Mouse (Mus musculus): ENCODE data around the gene Vti1a.
A peak's percentile ranks its signal among the peaks of the same experiment; 100 is the strongest.

The Vti1a gene

DNA sequence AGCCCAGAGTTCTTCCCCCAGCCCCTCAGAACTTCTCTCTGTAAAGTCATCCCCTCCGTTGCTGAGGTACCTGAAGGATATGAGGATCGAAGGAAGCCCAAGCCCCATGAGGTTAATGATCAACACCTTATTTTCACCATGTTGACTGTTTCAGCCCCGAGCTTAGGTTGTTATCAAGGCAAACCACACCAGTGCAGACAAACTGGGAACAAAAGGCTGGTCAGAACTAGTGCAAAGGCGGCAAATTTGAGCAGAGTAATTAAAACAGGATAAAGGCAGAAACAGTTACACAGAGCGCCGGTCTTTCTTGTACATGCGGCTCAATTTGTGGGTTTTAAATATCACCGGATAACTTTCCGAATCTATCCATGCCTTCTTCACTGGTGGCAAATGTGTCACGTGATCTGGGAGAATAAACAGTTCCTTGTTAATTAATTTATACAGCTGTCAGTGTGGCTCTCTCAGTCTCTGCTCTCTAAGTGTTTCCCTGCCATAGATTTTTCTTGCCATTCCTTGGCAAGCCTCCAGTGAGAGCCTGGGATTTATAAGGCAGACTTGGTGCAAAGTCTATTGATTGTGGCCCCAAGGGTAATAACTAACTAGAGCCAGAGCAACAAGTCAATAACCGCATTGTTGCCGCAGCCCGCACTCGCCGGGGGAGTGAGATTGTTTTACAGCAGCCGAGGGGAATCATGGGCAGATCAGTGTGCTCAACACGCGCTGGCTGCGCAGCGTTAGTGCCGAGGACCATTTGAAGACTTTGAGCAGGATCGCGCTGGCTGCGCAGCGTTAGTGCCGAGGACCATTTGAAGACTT is 277.0 kb downstream of the Vti1a start:
- no peak for DNase-seq

DNA sequence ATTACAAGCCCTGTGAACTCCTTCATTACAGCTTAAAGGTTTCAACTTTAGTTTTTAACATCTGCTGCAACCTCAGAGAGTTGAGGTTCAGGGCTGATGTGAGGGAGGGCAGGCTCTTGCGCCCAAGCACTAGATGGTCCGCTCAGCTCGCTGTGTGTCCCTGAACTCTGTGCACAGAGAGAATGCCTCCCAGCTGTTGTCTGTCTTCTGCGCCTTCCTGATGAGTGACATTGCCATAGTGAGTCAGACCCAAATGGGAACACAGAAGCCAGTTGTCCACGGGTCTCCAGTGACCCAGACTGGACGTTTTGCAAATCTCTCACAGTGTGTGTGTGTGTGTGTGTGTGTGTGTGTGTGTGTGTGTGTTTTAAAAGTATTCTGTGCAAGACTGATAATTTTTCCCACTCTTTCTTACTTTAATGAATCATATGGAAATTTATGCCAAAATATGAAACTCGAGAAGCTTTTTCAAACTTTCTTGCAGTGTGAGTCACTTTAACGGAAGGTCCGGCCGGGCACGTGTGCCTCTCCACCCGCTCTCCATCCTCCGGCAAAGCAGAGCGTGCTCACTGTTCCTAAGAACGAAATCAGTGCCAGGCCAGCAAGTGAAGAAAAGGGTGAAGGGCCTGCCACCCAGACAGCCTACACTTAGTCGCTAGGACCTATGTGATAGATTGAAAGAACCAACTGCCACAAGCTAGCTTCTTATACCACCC is 277.8 kb downstream of the Vti1a start:
- DNase-seq = peak; percentile 81

DNA sequence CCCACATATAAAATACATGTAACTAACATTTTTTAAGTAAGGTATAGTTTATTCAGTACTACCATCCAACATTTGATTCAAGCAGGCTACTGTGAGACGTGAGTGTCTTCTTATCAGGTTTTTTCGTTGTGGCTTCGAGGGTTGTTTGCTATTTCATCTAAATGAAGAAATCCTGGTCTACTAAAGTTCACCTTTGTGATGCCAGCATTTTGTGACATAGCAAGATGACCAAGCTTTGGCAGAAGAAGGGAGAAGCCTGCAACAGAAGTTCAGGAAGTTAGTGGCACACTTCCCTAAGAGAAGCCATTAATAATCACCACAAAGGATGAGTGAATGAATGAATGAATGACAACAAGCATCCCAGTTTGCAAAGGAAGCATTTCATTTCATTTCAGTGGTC is 278.4 kb downstream of the Vti1a start:
- no peak for DNase-seq

DNA sequence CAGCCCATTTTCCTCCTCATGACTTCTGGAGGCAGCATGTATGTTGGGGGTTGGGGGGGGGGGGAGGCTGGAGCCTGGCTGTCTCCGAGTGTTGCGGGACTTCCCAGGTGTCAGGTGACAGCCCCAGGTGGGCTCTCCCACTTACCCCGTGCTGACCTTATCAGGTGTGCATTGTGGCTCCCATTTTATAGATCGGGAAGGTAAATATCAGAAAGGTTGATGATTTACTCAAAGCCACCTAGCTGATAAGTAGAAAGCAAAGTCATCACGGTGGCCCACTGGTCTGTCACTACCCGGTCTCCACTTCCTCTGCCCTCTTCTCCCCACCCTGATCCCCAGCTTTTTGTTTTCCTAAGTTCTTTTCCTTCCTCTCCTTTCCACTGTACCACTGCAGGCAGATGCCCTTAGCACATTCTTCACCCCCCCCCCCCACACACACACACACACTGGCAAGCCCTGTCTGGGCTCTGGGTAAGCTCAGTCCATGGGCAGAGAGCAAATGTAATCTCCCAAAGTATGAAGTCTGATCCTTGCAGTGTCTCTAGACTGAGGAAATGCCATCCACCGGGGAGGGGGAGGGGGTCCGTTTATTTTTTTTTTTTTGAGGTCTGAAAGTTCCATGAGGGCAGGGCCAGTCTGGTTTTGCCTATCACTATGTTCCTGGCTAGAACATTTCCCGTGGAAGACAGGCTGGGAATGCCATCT is 280.0 kb downstream of the Vti1a start:
- DNase-seq = no peak

DNA sequence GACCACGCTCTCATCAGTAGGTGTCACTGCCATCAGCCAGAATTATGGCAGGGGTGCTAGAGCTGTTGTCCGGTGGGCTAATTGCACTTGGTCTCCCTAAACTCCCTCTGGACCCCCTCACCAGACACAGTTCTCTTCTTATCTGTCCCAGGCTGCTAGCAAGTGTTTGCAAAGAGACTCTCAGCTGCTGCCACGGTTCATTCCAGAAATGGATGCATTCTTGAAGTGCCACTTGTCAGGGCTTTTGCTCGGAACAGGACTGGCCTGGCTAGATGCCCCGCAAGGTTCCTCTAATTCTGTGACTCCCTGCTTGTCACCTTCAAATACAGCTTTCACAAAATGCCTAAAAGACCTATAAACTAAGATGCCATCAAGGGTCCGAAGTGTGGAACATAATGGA is 280.7 kb downstream of the Vti1a start:
- DNase-seq = peak; percentile 29

DNA sequence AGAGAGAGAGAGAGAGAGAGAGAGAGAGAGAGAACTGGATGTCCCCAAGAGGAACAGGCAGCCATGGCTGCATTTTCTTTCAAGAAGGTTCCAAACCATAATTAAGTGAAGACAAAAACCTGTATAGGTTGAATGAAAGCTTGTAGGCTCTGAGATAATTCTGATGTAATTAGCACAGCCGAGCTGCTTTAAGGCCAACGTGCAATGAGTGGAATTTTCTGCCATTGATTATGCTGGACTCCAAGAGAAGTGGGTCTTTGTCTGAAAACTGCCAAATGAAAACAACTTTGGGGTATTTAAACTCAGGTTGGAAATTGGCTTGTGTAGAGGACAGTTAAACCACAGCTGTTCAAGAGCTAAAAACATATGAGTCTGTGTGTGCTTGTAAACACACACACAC is 281.2 kb downstream of the Vti1a start:
- DNase-seq = no peak

DNA sequence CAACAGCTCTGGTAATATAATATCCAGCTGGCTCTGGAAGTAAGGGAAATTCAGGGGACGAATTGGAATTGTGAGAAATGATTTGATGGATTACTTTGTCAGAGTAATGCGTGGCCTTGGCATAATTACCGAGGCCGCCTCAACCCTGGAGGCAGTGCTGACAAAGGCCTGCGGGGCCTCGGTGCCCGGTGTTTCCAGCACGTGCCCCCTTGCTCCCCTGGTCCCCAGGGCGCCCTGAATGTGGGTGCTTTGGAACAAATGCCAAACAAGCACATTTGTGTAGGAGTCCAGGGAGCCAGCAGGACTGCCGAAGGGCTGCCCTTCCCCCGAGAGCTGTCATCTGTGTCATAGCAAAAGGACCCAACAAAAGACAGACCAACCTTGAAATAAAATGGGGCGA is 281.9 kb downstream of the Vti1a start:
- DNase-seq = no peak

DNA sequence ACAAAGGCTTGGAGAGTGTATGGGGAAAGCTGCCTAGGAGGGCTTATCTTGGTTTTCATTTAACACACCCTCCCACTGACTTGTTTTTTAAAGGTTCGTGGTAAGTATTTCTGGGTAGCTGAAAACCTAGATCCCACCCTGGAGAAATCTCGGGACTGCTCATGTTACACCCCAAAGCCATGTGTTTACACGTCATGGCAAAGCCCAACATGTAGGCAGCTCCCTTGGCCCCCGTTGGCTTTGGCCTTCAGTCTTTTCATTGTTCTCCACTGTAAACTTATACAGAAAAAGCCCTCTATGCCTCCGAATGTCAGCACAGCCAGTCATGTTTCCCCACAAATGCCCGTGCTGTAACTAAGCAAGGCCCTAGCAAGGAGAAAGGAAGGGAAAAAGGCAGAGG is 283.0 kb downstream of the Vti1a start:
- DNase-seq = no peak

DNA sequence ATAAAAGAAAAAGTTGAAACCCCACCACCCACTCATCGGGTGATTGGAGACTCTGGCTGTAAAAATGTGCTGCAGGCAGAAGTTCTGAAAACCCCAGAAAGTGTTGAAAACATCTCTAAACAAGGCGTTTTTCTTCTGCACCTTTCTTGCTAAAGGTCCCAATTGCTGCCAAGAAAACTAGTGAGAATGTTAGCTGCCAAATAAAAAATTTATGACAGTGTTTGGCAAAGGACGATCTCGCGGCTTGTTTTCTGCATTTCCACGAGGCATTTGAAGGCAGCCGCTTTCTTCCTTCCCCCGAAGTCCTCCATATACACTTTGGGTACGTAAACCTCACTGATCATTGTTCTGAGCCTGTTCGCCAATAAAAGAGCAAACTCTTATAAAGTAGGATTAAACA is 291.6 kb downstream of the Vti1a start:
- no peak for DNase-seq

DNA sequence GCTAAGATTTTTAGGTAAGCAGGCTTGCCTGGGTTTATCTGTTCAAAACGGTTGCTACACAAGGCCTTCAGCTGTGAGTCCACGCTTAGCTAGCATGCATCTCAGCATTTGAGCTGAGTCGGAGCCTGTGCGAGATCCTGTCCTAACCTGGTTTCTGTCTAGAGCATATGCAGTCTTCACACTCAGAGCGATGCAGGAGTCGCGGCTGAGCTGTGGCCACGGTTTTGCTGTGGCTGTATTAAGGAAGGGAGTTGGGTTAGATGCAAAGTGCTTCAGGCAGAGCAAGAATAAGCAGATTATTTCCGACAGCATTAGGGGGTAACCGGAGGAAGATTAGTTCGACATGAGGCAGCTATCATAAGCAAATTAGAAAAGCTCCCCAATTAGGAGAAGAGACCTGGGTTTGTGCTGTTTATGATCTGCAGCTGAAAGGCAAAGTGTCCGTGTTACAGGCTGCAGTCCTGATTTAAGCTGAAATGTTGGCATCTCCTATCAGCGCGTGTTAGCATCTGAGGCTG is 292.8 kb downstream of the Vti1a start:
- no peak for DNase-seq

DNA sequence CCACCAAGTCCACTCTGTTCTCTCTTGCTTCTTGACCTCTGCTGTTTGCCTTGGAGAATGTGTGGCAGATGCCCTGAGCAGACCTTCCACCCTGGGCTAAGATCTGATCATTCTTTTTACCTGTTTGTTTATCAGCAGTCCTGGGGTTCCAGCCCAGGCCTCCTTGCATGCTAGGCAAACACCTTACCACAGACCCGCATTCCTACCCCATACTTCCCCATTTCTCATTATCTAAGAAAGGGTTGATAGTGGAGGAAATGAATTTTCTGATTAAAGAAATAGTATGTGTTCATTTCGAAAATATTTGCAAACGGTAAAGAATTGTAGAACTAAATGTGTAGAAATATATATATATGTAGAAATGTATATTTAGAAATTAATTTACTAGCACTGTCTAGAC is 293.7 kb downstream of the Vti1a start:
- no peak for DNase-seq

DNA sequence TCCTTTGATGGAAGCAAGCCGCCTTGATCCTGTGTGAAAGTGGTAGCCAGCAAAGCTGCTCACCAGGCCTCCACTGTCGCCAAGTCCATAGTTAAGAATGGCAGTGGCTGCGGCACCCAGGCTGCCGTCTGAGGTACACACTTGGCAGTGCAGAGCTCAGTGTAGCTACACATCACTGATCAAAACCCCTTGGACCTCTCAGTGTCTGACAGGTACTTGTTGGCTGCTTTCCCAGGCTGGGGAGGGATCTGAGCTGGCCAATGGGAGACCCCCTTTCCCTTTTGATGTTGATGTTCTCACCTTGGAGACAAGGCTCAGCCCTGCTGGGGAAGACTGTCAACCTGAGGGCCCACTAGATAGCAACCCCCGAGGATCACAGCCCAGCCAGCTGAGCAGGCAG is 299.6 kb downstream of the Vti1a start:
- no peak for DNase-seq

DNA sequence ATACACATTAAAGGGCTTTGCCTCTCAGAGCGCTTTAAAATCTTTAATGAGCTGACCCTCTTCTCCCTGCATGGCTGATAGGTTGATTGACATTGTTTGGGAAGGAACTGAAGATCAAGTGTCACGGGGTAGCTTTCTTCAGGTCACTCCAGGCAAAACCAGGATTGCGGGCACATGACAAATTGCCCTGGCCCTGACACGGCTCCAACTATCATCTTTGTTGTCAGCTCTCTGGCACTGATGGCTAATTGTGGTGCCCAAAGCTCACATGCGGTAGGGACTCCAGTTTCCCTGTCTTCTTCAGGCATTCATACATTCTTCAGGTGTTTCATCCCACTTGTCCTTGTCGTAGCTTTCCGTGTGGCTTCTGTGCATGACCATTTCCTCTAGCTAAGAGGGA is 300.2 kb downstream of the Vti1a start:
- no peak for DNase-seq

DNA sequence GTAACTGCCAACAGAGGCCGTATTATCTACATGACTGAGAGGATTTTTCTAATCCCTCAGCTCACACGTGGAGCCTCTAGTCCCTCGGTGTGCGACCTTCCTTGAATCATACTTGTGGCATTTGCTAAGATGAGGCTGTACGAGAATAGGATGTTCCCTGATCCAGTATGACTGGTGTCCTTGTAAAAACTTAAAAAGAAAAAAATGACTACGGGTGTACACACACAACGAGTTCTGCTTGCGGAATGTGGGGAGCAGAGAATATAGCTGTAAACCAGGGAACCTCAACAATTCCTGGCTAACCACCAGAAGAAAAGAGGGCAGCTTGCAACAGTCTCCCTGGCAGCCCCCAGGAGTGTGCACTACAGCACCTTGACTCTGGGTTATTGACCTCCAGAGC is 300.8 kb downstream of the Vti1a start:
- no peak for DNase-seq

DNA sequence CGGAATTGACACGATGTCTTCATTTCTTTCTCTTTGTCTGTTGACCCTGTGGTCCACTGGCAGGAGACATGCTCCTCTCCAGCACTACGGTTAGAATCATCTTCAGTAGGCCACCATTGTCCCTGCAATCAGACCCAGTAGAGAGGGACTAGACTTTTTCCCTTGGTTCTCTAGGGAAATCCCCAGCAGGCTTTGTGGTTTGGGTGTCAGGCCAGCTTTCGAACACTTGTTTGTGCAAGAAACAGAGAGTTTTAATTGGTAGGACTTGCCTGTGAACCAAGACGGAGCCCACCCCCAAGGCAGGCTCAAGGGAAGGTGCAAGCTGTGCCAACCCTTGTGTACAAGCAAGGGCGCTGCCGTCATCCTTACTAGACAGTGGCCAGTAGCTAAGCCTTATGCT is 302.5 kb downstream of the Vti1a start:
- DNase-seq = no peak

DNA sequence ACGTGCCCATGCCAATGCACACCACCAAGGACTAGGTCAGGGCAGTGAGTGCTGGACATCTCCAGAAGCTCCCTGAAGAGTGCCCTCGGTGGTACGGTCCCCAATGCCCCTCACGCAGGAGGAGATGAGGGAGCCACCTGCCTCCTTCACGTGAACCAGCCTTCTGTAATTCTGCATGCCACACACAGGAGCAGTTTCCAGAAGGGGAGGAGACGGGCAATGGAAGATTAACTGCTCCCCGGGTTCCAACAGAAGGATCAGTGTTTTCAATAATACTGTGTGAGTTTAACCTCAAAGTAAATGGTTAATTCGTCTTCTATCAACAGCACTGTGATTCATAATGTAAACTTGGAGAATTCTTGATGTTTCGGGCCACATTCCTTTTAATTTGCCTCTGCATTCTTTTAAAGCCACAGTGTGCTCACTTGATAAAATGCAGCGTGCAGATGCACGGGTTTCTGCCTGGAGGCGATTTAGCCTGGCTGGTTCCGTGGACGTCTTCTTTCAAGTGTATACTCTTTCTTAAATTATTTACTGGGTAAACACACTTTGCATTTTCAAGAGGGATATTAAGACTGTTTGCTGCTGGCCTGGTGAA is 304.4 kb downstream of the Vti1a start:
- no peak for DNase-seq

DNA sequence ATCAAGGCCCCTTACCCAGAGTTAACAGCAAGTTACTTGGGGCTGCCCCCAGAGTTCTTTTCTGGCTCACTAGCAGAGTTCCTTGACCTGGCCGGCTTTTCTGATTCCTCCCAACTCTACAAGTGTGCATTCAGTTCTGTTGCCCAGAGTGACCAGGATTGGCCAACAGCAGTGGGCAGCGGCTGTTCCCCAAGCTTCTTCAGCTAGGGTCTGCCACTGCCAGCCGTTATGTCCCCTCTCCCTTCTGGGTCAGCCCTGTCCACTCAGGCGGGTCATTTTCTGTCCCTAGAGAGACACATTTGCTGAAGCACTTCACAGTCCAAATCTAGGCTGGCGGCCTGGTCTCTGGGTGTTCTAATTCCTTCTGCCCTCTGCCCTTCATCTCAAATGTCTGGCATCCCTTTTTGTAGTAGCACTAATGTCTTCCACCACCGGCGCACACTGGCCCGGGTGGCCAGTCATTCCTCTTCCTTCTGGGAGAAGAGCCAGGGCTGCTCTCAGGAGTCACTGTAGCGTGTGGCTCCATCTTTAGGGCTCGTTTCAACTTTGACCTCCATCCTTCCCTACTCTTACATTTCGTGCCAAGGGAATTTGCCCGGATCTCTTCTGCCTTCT is 305.0 kb downstream of the Vti1a start:
- DNase-seq = no peak

DNA sequence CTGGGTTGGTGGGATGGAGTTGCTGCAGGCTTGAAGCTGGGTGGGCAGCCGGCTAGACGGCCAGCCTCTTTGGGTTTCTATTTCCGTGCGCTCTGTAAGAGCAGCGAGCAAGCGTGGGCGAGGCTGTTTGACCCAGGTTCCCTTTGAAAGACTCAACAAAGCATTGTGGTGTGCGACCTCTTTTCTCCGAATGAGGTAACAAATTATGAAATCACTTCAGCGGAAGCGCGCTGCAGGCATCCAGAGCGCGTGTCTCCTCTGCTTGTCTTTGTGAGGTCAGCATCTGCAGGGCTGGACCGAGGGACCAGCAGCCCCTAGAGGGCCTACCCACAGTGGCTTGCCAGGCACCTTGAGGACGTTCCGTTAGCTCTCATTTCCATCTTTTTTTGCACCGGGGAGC is 306.7 kb downstream of the Vti1a start:
- no peak for DNase-seq

DNA sequence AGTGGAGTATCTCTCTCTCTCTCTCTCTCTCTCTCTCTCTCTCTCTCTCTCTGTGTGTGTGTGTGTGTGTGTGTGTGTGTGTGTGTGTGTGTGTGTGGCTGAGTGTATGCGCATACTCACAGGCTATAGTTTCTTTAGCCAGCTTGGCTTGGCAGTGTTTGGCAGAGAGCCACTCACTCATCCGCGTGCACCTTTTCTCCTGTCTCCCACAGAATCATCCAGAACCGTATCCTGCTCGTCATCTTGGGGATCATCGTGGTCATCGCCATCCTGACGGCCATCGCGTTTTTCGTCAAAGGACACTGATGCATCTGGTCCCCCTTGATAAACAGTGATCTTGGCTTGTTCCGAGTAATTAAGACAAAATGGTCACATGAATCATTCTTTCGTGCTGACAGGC is 307.5 kb downstream of the Vti1a start:
- DNase-seq = no peak

DNA sequence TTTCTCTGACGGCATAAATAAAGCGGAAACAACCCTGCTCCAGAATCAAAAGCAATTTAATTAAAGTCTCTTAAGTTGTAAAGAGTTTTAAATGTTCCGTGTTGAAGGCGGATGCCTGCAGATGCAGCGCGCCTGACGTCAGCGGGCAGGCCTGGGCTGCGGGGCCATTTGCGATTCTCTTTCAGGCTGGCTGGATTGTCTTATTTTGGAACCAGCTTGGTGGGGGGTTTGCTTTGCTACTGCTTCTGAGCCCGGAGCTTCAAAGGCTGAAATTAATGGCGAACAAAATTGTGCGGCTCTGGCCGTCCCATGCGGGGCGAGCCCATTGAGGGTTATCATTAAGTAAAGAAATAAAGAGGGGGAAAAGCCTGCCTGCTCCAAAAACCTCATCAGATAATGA is 310.4 kb downstream of the Vti1a start:
- DNase-seq = no peak

DNA sequence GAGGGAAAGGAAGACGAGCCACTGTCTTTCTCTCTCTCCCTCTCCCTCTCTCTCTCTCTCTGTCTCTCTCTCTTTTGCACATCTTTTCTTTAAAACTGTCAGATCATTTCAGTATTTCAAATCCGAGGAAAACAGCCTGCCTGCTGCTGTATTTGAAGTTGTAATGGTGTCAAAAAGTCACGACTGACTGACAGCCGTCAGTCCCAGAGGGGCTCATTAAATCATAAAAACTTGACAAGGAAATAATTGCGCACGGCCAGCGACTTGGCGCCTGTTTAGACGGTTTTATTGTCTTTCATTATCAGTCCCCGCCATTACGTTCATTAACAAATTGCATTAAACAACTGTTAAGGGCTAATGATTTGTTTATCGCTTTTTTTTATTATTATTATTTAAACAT is 310.9 kb downstream of the Vti1a start:
- DNase-seq = no peak

DNA sequence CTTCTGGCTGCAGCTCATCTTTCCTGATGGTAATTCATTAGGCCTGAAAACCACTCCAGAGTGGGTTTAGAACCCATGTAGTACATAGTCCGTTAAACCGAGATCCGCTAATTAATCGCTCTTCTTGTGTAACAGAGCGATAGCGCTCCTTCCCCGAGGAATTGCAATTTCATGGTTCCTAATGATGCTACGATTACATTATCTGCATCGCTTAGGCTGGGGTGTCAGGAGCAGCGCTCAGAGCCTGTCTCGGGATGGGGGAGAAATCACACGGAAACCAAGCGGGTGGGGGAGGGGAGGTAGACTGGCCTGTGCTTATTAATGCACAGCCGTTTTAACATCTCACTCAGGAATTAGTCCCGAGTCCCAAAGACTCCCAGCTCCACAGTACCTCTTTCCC is 319.4 kb downstream of the Vti1a start:
- DNase-seq = no peak

DNA sequence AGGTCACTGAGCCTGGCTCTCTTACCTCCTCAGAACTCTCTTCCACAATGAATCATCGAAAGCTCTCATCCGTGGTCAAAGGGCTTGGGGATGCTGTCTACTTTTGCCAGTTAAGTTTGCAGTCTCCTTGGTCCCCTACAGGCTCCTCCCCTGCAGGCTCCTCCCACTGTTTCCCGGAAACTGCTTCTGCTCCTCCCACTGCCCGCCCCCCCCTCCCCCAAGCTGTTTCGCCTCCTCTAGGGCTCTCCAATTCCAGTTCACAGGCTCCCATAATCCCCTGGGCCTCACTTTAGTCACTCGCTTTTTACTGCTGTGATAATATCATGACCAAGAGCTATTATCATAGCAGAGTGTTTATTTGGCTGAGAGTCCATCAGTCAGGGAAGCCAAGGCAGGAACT is 324.2 kb downstream of the Vti1a start:
- DNase-seq = no peak

Measured in lung, postnatal 10 days (tissue).